Mouse (Mus musculus) NIH3T3 (cell line): ENCODE data around the gene Usp22.
A peak's percentile ranks its signal among the peaks of the same experiment; 100 is the strongest.

Experiments used
- DNase-seq: peaks from one replicate; pipeline ENCODE4 v3.0.0-alpha.2; 2012; ENCODE audit warnings: low read depth

The Usp22 gene

DNA sequence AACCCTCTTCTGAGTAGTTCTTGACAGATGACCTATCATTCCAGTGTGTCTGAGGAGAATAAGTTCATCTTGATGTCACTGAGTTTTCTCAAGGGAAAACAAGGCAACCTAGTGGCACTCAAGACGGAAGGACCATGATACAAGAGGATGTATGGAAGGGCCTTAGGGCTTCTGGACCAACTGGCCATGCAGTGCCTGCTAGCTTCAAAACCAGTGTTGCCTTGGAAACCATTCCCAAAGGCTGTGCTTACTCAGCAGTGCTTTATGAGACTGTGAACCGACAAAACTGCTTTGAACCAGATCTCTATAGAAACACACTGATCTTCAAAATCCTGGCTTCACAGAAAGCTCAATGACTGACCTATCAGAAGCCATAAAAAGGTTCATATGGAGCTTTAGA is 15.9 kb upstream of the Usp22 start:
- no peak for DNase-seq

- no peak for DNase-seq
Measured at GRCm38 (mm10) chr11:61183820-61184219, 9.0 kb upstream of the Usp22 start.

- DNase-seq: no peak
Measured at GRCm38 (mm10) chr11:61181624-61182023, 6.8 kb upstream of the Usp22 start.

DNA sequence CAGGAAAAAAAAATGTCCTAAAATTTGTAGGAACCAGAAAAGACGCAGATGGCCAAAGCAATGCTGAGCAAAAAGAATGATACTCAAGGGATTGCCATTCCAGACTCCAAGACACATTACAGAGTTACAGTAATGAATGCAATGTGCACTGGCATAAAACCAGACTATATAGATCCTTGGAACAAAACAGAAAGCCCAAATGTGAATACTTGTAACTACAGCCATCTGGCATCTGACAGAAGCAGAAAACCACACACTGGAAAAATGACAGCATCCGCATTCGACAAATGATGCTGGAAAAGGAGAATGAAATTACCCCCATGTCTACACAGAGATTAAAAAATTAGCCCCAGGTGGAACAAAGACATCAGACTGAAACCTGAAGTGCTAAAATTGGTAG is 5.5 kb upstream of the Usp22 start:
- DNase-seq: peak; percentile 55

DNA sequence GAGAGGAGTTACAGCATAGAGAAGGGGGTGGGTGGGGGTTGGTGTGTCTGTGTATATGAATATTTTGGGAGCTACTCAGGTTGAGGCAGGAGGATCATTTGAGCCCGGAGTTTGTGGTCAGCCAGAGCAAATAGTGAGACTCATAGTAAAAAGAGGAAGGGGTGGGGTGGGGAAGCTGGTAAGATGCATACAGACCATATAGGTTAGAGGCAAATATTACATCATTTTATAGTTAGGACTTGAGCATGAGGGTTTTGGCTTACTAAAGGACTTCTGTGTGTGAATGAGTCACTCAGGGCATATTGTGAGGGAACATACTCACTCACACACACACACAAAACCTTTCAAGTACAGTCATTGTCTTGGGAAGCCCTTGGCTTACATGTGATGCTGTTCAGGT is 1.5 kb upstream of the Usp22 start:
- DNase-seq: peak; percentile 9

DNA sequence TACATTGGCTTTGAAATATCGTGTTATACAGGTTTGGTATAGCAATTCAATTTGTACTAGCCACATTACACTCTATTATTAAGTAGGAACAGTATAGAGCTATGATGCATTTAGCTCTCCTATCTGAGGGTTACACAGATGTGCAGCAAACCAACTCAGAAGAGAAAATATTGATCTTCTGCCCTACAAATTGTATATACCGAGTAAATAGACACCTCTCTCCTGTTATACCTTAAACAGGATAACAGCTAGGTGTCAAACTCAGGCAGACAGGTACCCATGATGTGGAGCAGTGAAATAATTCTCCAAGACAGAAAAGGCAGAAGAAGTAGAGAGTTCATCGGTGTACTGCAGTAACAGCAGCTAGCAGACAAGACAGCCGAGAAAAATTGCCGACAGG is 923 bp upstream of the Usp22 start:
- no peak for DNase-seq

GRCm38 (mm10) chr11:61174291-61174820 is 499 bp downstream of the Usp22 start:
- peak; percentile 80 for DNase-seq

GRCm38 (mm10) chr11:61173477-61173876 is 1.4 kb downstream of the Usp22 start:
- peak; percentile 15 for DNase-seq

DNA sequence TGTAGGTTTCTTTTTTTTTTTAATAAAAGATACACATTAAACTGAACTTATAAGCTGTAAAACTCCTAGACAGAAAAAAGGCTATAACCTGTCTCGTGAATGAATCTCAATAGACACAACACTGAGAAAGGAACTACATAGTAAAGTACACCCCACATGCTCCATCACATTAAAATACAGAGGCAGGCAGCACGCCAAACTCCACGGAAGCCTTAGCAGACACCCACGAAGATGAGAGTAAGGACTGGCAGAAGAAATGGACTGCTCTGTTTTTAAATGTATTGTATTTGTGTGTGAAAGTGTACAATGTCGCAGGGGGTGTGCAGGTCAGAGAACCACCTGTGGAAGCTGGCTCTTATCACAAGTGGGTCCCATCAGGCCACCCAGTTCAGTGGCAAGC is 4.7 kb downstream of the Usp22 start:
- DNase-seq: no peak

DNA sequence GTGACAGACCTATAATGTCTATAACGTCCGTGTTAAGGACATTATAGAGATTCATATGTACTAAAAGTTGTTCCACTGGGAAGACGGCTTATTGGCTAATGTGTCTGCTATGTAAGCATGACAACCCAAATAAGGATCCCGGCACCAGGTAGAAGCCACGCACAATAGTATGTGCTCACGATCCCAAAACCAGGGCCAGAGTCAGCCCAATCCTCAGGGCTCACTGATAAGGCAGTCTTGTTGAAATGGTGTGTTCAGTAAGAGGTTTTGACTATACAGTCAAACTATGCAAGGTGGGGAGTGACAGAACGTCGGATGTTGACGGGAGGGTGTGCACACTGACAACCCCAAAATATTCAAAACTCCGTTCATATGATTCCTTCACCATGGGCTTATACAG is 10.0 kb downstream of the Usp22 start:
- DNase-seq: no peak

- no peak for DNase-seq
Measured at GRCm38 (mm10) chr11:61164366-61164765, 10.5 kb downstream of the Usp22 start.

- no peak for DNase-seq
Measured at GRCm38 (mm10) chr11:61163341-61163740, 11.5 kb downstream of the Usp22 start.

GRCm38 (mm10) chr11:61162776-61163175 is 12.1 kb downstream of the Usp22 start:
- DNase-seq: no peak

GRCm38 (mm10) chr11:61161121-61161520 is 13.7 kb downstream of the Usp22 start:
- DNase-seq: no peak

DNA sequence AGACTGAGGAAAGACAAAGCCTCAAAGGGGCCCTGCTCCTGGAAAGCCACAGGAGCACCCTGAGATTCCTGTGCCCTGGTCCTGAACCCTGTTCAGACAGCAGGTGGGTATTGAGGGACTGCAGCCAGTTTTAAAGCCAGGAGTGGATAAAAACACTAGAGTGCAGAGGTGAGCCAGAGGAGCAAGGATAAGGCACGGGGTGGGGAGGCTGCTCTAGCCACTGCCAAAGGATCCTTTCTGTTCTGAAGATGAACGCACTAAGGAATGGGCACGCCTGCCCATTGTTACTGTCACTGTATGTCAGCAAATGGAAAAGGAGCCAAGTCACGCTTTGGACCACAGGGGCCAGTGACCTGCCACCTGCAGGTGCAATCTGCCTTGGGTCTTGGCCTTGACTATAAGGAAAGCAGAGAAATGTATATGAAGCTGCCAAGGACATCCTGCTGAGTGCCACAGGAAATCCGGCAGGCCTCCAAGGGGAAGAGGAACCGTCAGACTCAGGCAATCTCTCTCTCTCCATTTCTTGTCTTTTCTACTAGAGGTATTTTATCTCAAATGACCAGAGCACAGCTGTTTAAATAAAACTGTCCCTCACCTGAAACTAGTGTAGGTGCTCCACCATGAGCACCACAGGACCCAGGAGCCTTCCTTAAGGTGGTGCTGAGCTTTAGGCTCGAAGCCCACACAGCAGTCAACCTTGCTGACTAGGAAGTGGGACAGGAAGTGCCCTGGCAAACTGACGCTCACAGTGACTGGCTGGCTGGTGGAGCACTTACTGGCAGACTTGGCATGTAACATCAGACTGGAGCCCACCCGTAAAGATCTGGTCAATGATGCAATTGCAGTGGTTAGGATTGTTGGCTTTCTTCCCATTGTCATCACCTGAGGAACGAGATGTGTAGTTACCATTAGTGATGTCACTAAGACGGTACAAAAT is 14.8 kb downstream of the Usp22 start:
- no peak for DNase-seq

DNA sequence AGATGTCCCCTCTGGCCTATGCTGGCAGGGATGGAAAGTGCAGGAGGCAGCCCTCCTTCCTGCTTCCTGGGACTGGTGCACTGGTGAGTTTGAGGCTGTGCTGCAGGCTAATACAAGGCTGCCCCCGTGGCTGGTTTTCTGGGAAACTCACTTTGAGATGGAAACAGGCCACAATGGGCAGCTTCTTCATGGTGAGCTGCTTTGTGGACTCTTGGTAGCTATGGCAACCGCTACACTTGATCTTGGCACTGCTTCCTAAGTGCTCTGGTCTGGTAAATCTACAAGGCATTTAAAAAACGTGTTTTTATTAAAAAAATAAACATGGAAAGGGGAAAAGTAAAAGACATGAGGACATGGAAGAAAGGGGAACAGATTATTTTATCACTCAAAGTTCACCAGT is 16.7 kb downstream of the Usp22 start:
- no peak for DNase-seq

- DNase-seq: peak; percentile 70
Measured at GRCm38 (mm10) chr11:61155727-61156126, 19.1 kb downstream of the Usp22 start.

DNA sequence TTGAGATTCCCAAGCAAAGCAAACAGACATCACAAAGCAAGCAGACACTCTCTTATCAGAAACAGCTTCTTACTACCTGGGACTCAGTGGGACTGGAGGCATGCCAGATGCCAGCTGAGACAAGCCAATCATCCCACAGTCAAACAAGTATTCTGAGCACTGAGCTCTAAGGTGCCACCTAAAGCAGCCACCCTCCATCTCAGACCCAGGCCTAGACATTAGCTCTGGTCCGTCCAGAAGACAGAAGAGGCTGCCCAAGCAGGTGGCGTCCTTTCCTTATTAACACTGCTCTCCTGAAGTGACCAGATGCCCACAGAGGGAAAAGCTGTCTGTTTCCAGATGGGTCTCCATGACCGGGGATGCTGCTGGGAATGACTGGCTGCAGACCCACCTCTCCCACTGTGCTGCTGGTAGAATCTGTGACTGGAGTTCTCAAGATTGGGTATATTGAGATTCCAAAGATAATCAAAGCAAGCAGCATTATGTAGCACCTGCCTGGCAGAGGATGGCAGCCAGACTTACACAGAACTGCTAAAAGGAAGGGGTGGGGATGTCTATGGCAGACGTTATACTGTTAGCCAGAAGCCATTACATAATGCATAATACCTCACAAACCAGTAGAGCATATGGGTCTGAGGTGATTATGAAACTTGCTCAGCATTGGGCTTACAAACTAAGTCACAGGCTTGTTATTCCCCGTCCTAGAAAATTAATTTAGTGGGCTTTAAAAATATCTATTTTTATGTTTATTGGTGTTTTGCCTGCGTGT is 24.4 kb downstream of the Usp22 start:
- no peak for DNase-seq

DNA sequence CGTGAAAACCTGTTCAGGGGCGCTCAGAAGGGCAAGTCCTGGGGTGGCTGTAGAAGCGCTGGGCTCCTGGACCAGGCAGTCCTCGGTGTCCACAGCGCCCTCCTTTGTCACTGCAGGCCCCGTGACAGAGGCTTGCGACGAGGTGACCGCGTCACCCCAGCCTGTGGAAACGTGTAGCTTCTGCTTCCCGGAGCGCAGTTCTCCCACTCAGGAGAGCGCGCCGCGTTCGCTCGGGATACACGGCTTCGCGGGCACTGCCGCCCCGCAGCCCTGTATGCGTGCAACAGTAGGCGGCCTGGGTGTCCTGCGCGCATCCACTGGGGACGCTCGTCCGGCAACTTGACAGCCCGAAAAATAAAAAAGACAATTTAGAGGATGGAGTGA is 27.6 kb downstream of the Usp22 start:
- DNase-seq: no peak

- DNase-seq: peak; percentile 27
Measured at GRCm38 (mm10) chr11:61146645-61147299, 28.1 kb downstream of the Usp22 start.

- DNase-seq: no peak
Measured at GRCm38 (mm10) chr11:61145551-61145950, 29.3 kb downstream of the Usp22 start.
